Mouse (Mus musculus): ENCODE results near the gene 9030025P20Rik.
"Not testable (repeated sequence)": the region's sequence is repeated elsewhere in the genome, so short reads cannot be mapped to it uniquely, and the experiment has no call there.

9030025P20Rik gene

GRCm38 (mm10) chr17:14978362-14979038 is at the start of gene 9030025P20Rik, which contains the start of gene Gm3417:
Gene 9030025P20Rik (plus strand): TSS chr17:14978468.
Gene Gm3417 (minus strand): TSS chr17:14978790.
- not testable (repeated sequence) for DNase-seq (ENCODE audit: low spot score)

- no peak for DNase-seq (ENCODE audit: low spot score)
These were observed 49.6 kb upstream of the 9030025P20Rik start for GRCm38 (mm10) chr17:14928631-14929030.

GRCm38 (mm10) chr17:14930697-14931096 is 47.6 kb upstream of the 9030025P20Rik start:
- DNase-seq (ENCODE audit: low spot score) = no peak

GRCm38 (mm10) chr17:14931469-14931868 is 46.8 kb upstream of the 9030025P20Rik start:
- DNase-seq (ENCODE audit: low spot score) = no peak

GRCm38 (mm10) chr17:14935280-14935679 is 43.0 kb upstream of the 9030025P20Rik start:
- not testable (repeated sequence) for DNase-seq (ENCODE audit: low spot score)

GRCm38 (mm10) chr17:14935841-14936605 is 42.2 kb upstream of the 9030025P20Rik start:
- no peak for DNase-seq (ENCODE audit: low spot score)

- not testable (repeated sequence) for DNase-seq (ENCODE audit: low spot score)
These were observed 36.1 kb upstream of the 9030025P20Rik start for GRCm38 (mm10) chr17:14942181-14942580.

- DNase-seq (ENCODE audit: low spot score) = peak; percentile 99
These were observed 35.1 kb upstream of the 9030025P20Rik start, which contains the start of the genes Wdr27 and 1600012H06Rik for GRCm38 (mm10) chr17:14943009-14943728. Gene Wdr27 (minus strand): TSS chr17:14943158. Gene 1600012H06Rik (plus strand): TSS chr17:14943184.

- no peak for DNase-seq (ENCODE audit: low spot score)
These were observed 34.6 kb upstream of the 9030025P20Rik start for GRCm38 (mm10) chr17:14943729-14944059.

GRCm38 (mm10) chr17:14944551-14944950 is 33.7 kb upstream of the 9030025P20Rik start:
- no peak for DNase-seq (ENCODE audit: low spot score)

GRCm38 (mm10) chr17:14949161-14949827 is 29.0 kb upstream of the 9030025P20Rik start:
- DNase-seq (ENCODE audit: low spot score) = no peak

- no peak for DNase-seq (ENCODE audit: low spot score)
These were observed 24.8 kb upstream of the 9030025P20Rik start for GRCm38 (mm10) chr17:14953452-14953851.

GRCm38 (mm10) chr17:14958686-14959327 is 19.5 kb upstream of the 9030025P20Rik start:
- no peak for DNase-seq (ENCODE audit: low spot score)

- peak; percentile 13 for DNase-seq (ENCODE audit: low spot score)
These were observed 18.3 kb upstream of the 9030025P20Rik start for GRCm38 (mm10) chr17:14959979-14960378.

GRCm38 (mm10) chr17:14960520-14960919 is 17.7 kb upstream of the 9030025P20Rik start:
- peak; percentile 5 for DNase-seq (ENCODE audit: low spot score)

- peak; percentile 52 for DNase-seq (ENCODE audit: low spot score)
These were observed 17.2 kb upstream of the 9030025P20Rik start, which contains the start of gene Phf10 for GRCm38 (mm10) chr17:14960951-14961556. Gene Phf10 (minus strand): TSS chr17:14961273.

- DNase-seq (ENCODE audit: low spot score) = not testable (repeated sequence)
These were observed 16.6 kb upstream of the 9030025P20Rik start for GRCm38 (mm10) chr17:14961557-14962154.

GRCm38 (mm10) chr17:14968373-14968913 is 9.8 kb upstream of the 9030025P20Rik start:
- not testable (repeated sequence) for DNase-seq (ENCODE audit: low spot score)

- not testable (repeated sequence) for DNase-seq (ENCODE audit: low spot score)
These were observed 428 bp upstream of the 9030025P20Rik start for GRCm38 (mm10) chr17:14977718-14978361.
